Mouse (Mus musculus) small intestine, adult 2 months (tissue): Measurements from ENCODE around the gene Dxo. TPM values are rescaled to one million over a fixed set of nuclear protein-coding genes. Genes with fewer than 3 reads are reported as not detected.

Source experiments
- H3K27ac ChIP-seq: fragments of 200-500 bp; 2 replicates; pipeline ENCODE4 v1.5.1; 2012; ENCODE audit warnings: low read depth, low read length, control low read depth, inconsistent platforms; ENCODE audit not compliant: insufficient read depth
- H3K27me3 ChIP-seq: fragments of 200-500 bp; 2 replicates; pipeline ENCODE4 v1.6.1; 2012; ENCODE audit warnings: mild to moderate bottlenecking, moderate library complexity, low read length, inconsistent platforms; ENCODE audit not compliant: control insufficient read depth, insufficient read depth
- H3K36me3 ChIP-seq: fragments of 200-500 bp; 2 replicates; pipeline ENCODE4 v1.6.1; 2012; ENCODE audit warnings: mild to moderate bottlenecking, low read length, control low read depth, inconsistent platforms; ENCODE audit not compliant: control insufficient read depth, insufficient read depth
- H3K4me1 ChIP-seq: fragments of 200-500 bp; 2 replicates; pipeline ENCODE4 v1.6.1; 2012; ENCODE audit warnings: low read length, inconsistent platforms, mixed read lengths; ENCODE audit not compliant: control insufficient read depth, insufficient read depth, insufficient read length
- H3K4me3 ChIP-seq: fragments of 200-500 bp; 2 replicates; pipeline ENCODE4 v1.5.1; 2012; ENCODE audit warnings: low read depth, mild to moderate bottlenecking, control low read depth, inconsistent platforms, low read length, moderate library complexity
- CTCF ChIP-seq: fragments of 200-500 bp; IDR thresholded peaks from 2 replicates; pipeline ENCODE4 v1.5.1; 2012; ENCODE audit warnings: low read depth, mild to moderate bottlenecking, control low read depth, inconsistent platforms, low read length, moderate library complexity, mixed read lengths; ENCODE audit not compliant: insufficient replicate concordance, insufficient read length; ENCODE audit errors: extremely low read depth
- POLR2A ChIP-seq: fragments of 200-500 bp; IDR thresholded peaks from 2 replicates; pipeline ENCODE4 v1.6.1; 2012; ENCODE audit warnings: low read depth, mild to moderate bottlenecking, control low read depth, inconsistent platforms, low read length, moderate library complexity
- WGBS: fragments of 180-500 bp; shearing (Covaris S2); methylation state at CpG from one replicate; pipeline ENCODE4 v1.1.7; 2018; 5-methylcytosine and 5-hydroxymethylcytosine counted together
- polyA plus RNA-seq: library from polyadenylated mRNA; depleted of rRNA; stranded (reverse); fragments of >200 nt; gene quantifications from 2 replicates; pipeline ENCODE4 v1.2.3, GENCODE M21; 2012

Dxo gene
- polyA plus RNA-seq, 1 experiment, result 51.8 TPM

DNA sequence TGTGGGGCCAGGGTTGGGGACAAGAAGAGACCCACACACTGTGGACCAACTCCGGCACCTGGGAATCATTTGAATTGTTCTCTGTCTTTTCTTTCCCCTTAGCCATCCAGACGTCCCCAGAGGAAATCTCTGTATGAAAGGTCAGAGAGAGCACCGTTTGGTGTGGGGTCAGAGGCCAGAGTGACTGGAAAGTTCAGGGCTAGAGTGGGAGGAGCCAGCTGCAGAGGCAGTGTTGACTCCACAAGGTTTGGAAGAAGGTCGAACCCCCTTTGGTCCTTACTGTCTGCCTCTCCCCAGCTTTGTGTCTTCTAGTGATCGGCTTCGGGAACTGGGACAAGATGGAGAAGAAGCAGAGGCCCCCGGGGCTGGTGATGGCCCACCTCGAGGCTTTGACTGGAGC, 16.7 kb downstream of the Dxo start:
- H3K27me3 ChIP-seq, result no peaks in the 10 kb centered on the region
- H3K4me3 ChIP-seq, result no peak overlapping the region
- peaks cover 7% of the 10 kb centered on the region; the same call in 1 of the 2 replicates for H3K4me1 ChIP-seq
- H3K36me3 ChIP-seq, result peaks cover 40% of the 10 kb centered on the region
- TF ChIP-seq CTCF, result no peak
- no peak for TF ChIP-seq POLR2A
- 81% methylated on average over 8 of the region's 8 CpGs for WGBS
- H3K27ac ChIP-seq, result no peak overlapping the region

DNA sequence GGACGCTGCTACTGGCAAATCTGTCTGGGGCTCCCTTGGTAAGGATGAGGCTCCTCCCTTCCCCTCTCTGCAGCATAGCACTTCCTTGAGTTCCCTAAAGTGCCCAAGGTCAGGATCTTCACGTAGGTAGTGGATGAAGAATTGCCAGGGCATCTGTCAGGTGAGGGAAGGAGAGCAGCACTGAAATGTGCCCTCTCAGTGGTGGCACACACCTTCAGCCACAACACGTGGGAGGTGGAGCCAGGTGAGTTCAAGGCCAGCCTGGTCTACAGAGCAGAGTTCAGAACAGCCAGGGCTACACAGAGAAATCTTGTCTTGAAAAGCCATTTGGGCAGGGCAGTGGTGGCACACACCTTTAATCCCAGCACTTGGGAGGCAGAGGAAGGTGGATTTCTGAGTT, 17.9 kb downstream of the Dxo start:
- no peak for TF ChIP-seq POLR2A
- TF ChIP-seq CTCF, result no peak
- Histone ChIP-seq H3K27me3 (no peaks in the 10 kb centered on the region), H3K4me3 (no peak overlapping the region), H3K27ac (no peak overlapping the region), H3K4me1 (peaks cover 4% of the 10 kb centered on the region; the same call in 1 of the 2 replicates), H3K36me3 (peaks cover 50% of the 10 kb centered on the region)
- WGBS, result 43% methylated on average over 3 of the region's 3 CpGs

DNA sequence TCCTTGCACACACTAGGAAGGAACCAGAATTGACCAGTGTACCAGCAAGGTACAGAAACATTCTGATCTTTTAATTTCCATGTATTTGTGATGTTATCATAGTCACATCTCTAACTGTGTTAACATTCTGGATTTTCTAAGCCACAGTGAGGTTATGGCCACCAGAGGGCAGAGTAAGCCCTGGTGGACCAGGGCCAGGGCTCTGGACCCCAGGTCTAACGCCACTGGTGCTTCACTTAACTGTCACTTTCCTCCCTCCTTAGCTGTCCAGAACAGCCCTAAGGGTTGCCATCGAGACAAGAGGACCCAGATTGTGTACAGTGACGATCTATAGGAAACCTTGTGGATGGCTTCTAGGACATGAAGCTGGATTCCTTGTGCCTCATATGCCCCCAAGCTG, 19.0 kb downstream of the Dxo start:
- 31% methylated on average over 3 of the region's 3 CpGs for WGBS
- H3K36me3 ChIP-seq, result peaks cover 54% of the 10 kb centered on the region
- no peak for TF ChIP-seq POLR2A
- peak; percentile 89; the same call in 1 of the 2 replicates for TF ChIP-seq CTCF
- H3K4me3 ChIP-seq, result no peak overlapping the region
- H3K4me1 ChIP-seq, result peaks cover 12% of the 10 kb centered on the region; the same call in 1 of the 2 replicates
- no peak overlapping the region for H3K27ac ChIP-seq
- no peaks in the 10 kb centered on the region for H3K27me3 ChIP-seq

DNA sequence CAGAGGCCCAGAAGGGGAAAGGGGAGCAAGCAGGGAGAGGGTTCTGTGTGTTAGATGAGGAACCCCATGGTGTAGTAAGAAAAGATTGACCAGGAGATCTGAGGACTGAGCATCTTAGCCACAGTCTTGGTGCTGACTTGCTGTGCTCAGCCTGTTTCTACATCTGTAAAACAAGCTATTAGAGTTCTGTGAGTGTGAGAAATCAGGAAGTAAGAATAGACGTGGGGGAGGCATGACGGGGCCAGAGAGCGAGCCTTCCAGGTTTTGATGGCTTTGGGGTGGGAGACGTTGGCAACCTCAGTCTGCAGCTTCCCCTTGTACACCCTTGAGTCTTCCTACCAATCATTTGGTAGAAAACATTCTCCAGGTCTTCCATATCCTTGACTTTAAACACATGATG, 21.9 kb downstream of the Dxo start:
- H3K36me3 ChIP-seq, result peaks cover 50% of the 10 kb centered on the region
- WGBS, result 77% methylated on average over 4 of the region's 4 CpGs
- no peak overlapping the region for H3K27ac ChIP-seq

DNA sequence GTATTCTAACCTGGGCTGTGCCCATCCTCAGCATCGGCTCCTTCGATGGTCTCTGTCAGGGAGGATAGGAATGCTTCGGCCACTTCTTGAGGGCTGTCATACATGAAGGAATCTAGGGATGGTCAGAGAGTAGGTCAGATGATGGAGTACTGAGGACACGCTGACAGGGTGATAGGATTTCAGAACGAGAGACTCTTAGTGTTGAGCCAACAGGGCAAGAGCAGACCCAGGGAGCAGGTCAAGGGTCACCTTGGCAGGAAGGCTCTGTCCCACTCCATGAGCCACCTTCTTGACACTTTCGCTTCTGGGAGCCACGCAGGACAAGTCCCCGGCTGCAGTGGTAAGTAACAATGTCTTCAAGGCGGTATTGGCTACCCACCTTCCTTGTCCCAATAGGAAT, 23.7 kb downstream of the Dxo start:
- Histone ChIP-seq H3K4me3 (peak overlapping the region; percentile 62), H3K36me3 (peaks cover 34% of the 10 kb centered on the region), H3K27me3 (no peaks in the 10 kb centered on the region), H3K27ac (no peak overlapping the region), H3K4me1 (peaks cover 29% of the 10 kb centered on the region; the same call in 1 of the 2 replicates)
- WGBS, result 68% methylated on average over 9 of the region's 9 CpGs
- TF ChIP-seq CTCF (no peak), POLR2A (no peak)

More for the DNA sequence above, 21.9 kb downstream of the Dxo start:
- H3K4me3 ChIP-seq, result no peak overlapping the region
- H3K4me1 ChIP-seq, result peaks cover 25% of the 10 kb centered on the region; the same call in 1 of the 2 replicates
- no peaks in the 10 kb centered on the region for H3K27me3 ChIP-seq
- TF ChIP-seq CTCF (no peak), POLR2A (no peak)

DNA sequence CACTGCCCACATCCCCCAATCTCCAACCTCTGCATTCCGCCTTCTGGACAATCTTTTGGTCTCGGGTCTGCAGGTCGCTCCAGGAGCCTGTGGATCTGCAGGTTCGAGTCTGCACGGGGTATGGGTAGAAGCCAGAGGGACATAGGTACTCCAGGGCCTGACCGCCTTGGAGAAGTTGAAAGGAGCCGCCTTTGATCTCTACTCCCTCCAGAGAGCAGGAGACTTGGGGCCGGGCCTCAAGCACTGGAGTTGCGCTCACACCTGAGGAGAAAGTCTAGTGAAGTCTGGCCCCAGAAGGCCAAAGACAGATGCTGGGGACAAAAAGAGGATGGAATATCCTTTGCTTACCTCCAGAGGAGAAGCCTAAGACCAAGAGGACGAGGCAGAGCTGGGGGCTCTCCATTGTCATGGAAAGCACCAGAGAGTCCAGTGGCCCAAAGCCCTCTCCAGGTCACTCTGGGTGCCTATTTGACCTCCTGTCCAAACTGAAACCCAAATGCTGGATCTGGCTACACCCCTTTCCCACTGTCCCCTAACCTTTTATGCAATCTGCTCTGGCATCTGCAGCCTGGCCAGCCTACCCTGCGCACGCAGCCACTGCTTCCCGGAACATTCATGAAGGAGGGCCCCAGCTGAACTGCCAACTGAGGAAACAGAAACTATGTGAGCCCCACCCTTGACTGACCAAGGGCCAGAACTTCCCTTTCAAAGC, 25.0 kb downstream of the Dxo start:
- peaks cover 29% of the 10 kb centered on the region; the same call in 1 of the 2 replicates for H3K4me1 ChIP-seq
- H3K27me3 ChIP-seq, result no peaks in the 10 kb centered on the region
- H3K4me3 ChIP-seq, result peak overlapping the region; percentile 62
- WGBS, result 31% methylated on average over 13 of the region's 13 CpGs
- peak overlapping the region; percentile 97 for H3K27ac ChIP-seq
- TF ChIP-seq POLR2A, result no peak
- TF ChIP-seq CTCF, result no peak
- peaks cover 27% of the 10 kb centered on the region for H3K36me3 ChIP-seq

DNA sequence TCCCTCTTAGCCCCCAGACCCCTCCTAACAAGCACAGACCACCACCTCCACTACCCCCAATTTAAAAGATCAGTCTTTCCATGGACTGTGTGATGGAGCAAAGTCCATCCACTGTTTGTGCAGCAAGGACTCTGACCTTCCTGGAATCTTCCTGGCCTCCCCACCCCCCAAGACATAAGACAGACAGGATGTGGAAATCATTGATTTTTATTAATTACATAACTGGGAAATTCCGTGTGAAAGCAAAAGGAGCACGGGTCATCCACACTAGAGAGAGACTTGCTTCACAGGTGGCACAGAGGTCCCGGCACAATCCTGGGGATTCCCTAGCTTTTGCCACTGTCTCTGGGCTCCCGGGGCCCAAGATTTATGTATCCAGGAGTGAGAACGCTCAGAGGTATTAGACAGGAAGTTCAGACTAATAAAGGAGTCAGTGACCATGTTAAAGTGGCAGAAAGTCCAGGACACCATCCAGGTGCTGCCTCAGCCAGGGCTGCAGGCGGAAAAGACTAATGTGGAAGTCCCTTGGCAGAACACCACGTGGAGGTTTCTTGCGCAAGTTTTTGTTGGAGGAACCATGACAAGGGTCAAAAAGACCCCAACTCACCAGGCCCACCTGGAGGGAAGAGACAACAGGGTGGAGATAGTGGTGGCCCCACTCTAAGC, 25.7 kb downstream of the Dxo start, which contains the start of gene Cfb:
Cfb (minus strand) TSS at position 103 of the 666 bp plus-strand sequence.
- peak within 1 kb of the TSS; percentile 97 for H3K27ac ChIP-seq
- no peak for TF ChIP-seq POLR2A
- TF ChIP-seq CTCF, result 0 out of 2 replicates have a peak, but pooled peaks have one; percentile 8
- H3K36me3 ChIP-seq, result peaks cover 21% of the 10 kb centered on the region
- H3K4me1 ChIP-seq, result peaks cover 29% of the 10 kb centered on the region; the same call in 1 of the 2 replicates
- H3K4me3 ChIP-seq, result peak within 1 kb of the TSS; percentile 62
- 15% methylated on average over 8 of the region's 8 CpGs for WGBS
- H3K27me3 ChIP-seq, result no peaks in the 10 kb centered on the region
